Mouse (Mus musculus) limb, embryonic 11.5 days (tissue): ENCODE results near the gene Mars. TPM values are rescaled to one million over a fixed set of nuclear protein-coding genes. Genes with fewer than 3 reads are reported as not detected.
A peak's percentile ranks its signal among the peaks of the same experiment; 100 is the strongest.

Experiments used
- ATAC-seq: fragments of 200-750 bp; cut with Nextera tagmentation; 2 replicates; pipeline ENCODE4 v1.8.0; 2017; ENCODE audit warnings: low read depth; ENCODE audit not compliant: insufficient number of reproducible peaks, low FRiP score, low TSS enrichment
- DNase-seq: peaks from one replicate; pipeline ENCODE4 v3.0.0-alpha.2; 2015; ENCODE audit warnings: low spot score
- H3K27ac ChIP-seq: fragments of 300-500 bp; sonication (generic); replicated peaks from 2 replicates; pipeline ENCODE4 v1.5.1; 2014; ENCODE audit warnings: low read depth, mild to moderate bottlenecking, low read length
- H3K27me3 ChIP-seq: fragments of 300-500 bp; sonication (generic); 2 replicates; pipeline ENCODE4 v1.6.1; 2014; ENCODE audit warnings: mild to moderate bottlenecking, low read length, mixed read lengths; ENCODE audit not compliant: control insufficient read depth, insufficient read depth
- H3K36me3 ChIP-seq: fragments of 300-500 bp; sonication (generic); 2 replicates; pipeline ENCODE4 v1.6.1; 2014; ENCODE audit warnings: mild to moderate bottlenecking, low read length, moderate library complexity, mixed read lengths; ENCODE audit not compliant: control insufficient read depth, insufficient read depth
- H3K4me1 ChIP-seq: fragments of 300-500 bp; sonication (generic); 2 replicates; pipeline ENCODE4 v1.6.1; 2014; ENCODE audit warnings: low read length, mixed read lengths; ENCODE audit not compliant: control insufficient read depth, insufficient read depth
- H3K4me2 ChIP-seq: fragments of 300-500 bp; sonication (generic); 2 replicates; pipeline ENCODE4 v1.6.1; 2014; ENCODE audit warnings: low read depth, mild to moderate bottlenecking, moderate library complexity; ENCODE audit not compliant: severe bottlenecking
- H3K4me3 ChIP-seq: fragments of 300-500 bp; sonication (generic); 2 replicates; pipeline ENCODE4 v1.5.1; 2014; ENCODE audit warnings: low read depth, low read length
- H3K9ac ChIP-seq: fragments of 300-500 bp; sonication (generic); 2 replicates; pipeline ENCODE4 v1.6.1; 2014; ENCODE audit warnings: mild to moderate bottlenecking, low read length
- H3K9me3 ChIP-seq: fragments of 300-500 bp; sonication (generic); 2 replicates; pipeline ENCODE4 v1.6.1; 2016; ENCODE audit warnings: low read length; ENCODE audit not compliant: control insufficient read depth
- WGBS: fragments of 180-500 bp; shearing (Covaris S2); extraction: QIAGEN DNeasy Blood & Tissue Kit; methylation state at CpG from one replicate; pipeline ENCODE4 v1.1.7; 2014; 5-methylcytosine and 5-hydroxymethylcytosine counted together
- polyA plus RNA-seq: library from polyadenylated mRNA; unstranded; fragments of >200 nt; fragmentation: Nextera tagmentation; extraction: Ambion mirVana; gene quantifications from 2 replicates; pipeline ENCODE4 v1.2.1, GENCODE M21; 2014

Mars gene
- 167 and 170 TPM in 2 replicates for polyA plus RNA-seq

- peak within 1 kb of the TSS; percentile 71 for H3K9ac ChIP-seq
- peaks cover 6% of the 10 kb centered on the region; the same call in 1 of the 2 replicates for H3K4me1 ChIP-seq
- WGBS, result under 1% methylated on average over 65 of the region's 65 CpGs
- peak within 1 kb of the TSS; percentile 74 for H3K4me2 ChIP-seq
- H3K36me3 ChIP-seq, result peaks cover 13% of the 10 kb centered on the region
- ATAC-seq, result peak; percentile 94
- H3K27me3 ChIP-seq, result no peaks in the 10 kb centered on the region
- DNase-seq, result peak; percentile 94
- H3K4me3 ChIP-seq, result peak within 1 kb of the TSS; percentile 69
- no peaks in the 10 kb centered on the region for H3K9me3 ChIP-seq
- H3K27ac ChIP-seq, result no peak within 1 kb of the TSS
Observed at GRCm38 (mm10) chr10:127311476-127312355, at the start of gene Mars. TSS of gene Mars (minus strand) at chr10:127311786.

GRCm38 (mm10) chr10:127360714-127361113 is 49.1 kb upstream of the Mars start:
- Histone ChIP-seq H3K27ac (no peak overlapping the region), H3K27me3 (no peaks in the 10 kb centered on the region), H3K4me2 (no peak overlapping the region), H3K4me3 (no peak overlapping the region), H3K36me3 (no peaks in the 10 kb centered on the region), H3K9ac (no peak overlapping the region), H3K4me1 (no peaks in the 10 kb centered on the region), H3K9me3 (no peaks in the 10 kb centered on the region)
- WGBS, result 85% methylated on average over 3 of the region's 3 CpGs
- ATAC-seq, result no peak
- no peak for DNase-seq

GRCm38 (mm10) chr10:127355336-127355735 is 43.8 kb upstream of the Mars start:
- H3K36me3 ChIP-seq, result no peaks in the 10 kb centered on the region
- no peaks in the 10 kb centered on the region for H3K4me1 ChIP-seq
- DNase-seq (no peak), ATAC-seq (no peak)
- no peak overlapping the region for H3K4me3 ChIP-seq
- WGBS, result 79% methylated on average over 10 of the region's 10 CpGs
- H3K9me3 ChIP-seq, result no peaks in the 10 kb centered on the region
- H3K27me3 ChIP-seq, result no peaks in the 10 kb centered on the region
- no peak overlapping the region for H3K27ac ChIP-seq
- H3K4me2 ChIP-seq, result no peak overlapping the region
- H3K9ac ChIP-seq, result no peak overlapping the region

GRCm38 (mm10) chr10:127353909-127354895 is 42.6 kb upstream of the Mars start, which contains the start of gene Inhbe:
TSS of gene Inhbe (minus strand) at chr10:127354411.
- no peak within 1 kb of the TSS for H3K4me2 ChIP-seq
- no peaks in the 10 kb centered on the region for H3K36me3 ChIP-seq
- H3K9me3 ChIP-seq, result no peaks in the 10 kb centered on the region
- no peak within 1 kb of the TSS for H3K27ac ChIP-seq
- H3K9ac ChIP-seq, result no peak within 1 kb of the TSS
- H3K4me1 ChIP-seq, result no peaks in the 10 kb centered on the region
- ATAC-seq, result no peak
- H3K27me3 ChIP-seq, result no peaks in the 10 kb centered on the region
- WGBS, result 85% methylated on average over 18 of the region's 18 CpGs
- H3K4me3 ChIP-seq, result no peak within 1 kb of the TSS
- no peak for DNase-seq

- no peak for DNase-seq
- Histone ChIP-seq H3K27me3 (no peaks in the 10 kb centered on the region), H3K9ac (no peak overlapping the region), H3K4me3 (no peak overlapping the region), H3K4me1 (no peaks in the 10 kb centered on the region), H3K4me2 (no peak overlapping the region), H3K36me3 (no peaks in the 10 kb centered on the region), H3K9me3 (no peaks in the 10 kb centered on the region), H3K27ac (no peak overlapping the region)
- WGBS, result 88% methylated on average over 11 of the region's 11 CpGs
- ATAC-seq, result no peak
Observed at GRCm38 (mm10) chr10:127352766-127353165, 41.2 kb upstream of the Mars start.

GRCm38 (mm10) chr10:127352187-127352586 is 40.6 kb upstream of the Mars start:
- no peak for DNase-seq
- Histone ChIP-seq H3K4me2 (no peak overlapping the region), H3K36me3 (no peaks in the 10 kb centered on the region), H3K9me3 (no peaks in the 10 kb centered on the region), H3K4me3 (no peak overlapping the region), H3K4me1 (no peaks in the 10 kb centered on the region), H3K9ac (no peak overlapping the region), H3K27me3 (no peaks in the 10 kb centered on the region), H3K27ac (no peak overlapping the region)
- no peak for ATAC-seq
- 76% methylated on average over 9 of the region's 9 CpGs for WGBS

GRCm38 (mm10) chr10:127351719-127352118 is 40.1 kb upstream of the Mars start:
- H3K4me3 ChIP-seq, result no peak overlapping the region
- H3K27me3 ChIP-seq, result no peaks in the 10 kb centered on the region
- no peak overlapping the region for H3K9ac ChIP-seq
- no peaks in the 10 kb centered on the region for H3K9me3 ChIP-seq
- H3K27ac ChIP-seq, result no peak overlapping the region
- 63% methylated on average over 8 of the region's 8 CpGs for WGBS
- H3K36me3 ChIP-seq, result no peaks in the 10 kb centered on the region
- no peaks in the 10 kb centered on the region for H3K4me1 ChIP-seq
- DNase-seq (no peak), ATAC-seq (no peak)
- H3K4me2 ChIP-seq, result no peak overlapping the region

GRCm38 (mm10) chr10:127351285-127351595 is 39.7 kb upstream of the Mars start:
- H3K4me2 ChIP-seq, result peak overlapping the region; percentile 36; the same call in 1 of the 2 replicates
- ATAC-seq (no peak), DNase-seq (no peak)
- no peaks in the 10 kb centered on the region for H3K27me3 ChIP-seq
- H3K36me3 ChIP-seq, result no peaks in the 10 kb centered on the region
- no peak overlapping the region for H3K9ac ChIP-seq
- no peaks in the 10 kb centered on the region for H3K9me3 ChIP-seq
- no peaks in the 10 kb centered on the region for H3K4me1 ChIP-seq
- H3K4me3 ChIP-seq, result no peak overlapping the region
- WGBS, result 76% methylated on average over 8 of the region's 8 CpGs
- no peak overlapping the region for H3K27ac ChIP-seq
